Mouse (Mus musculus): ENCODE measurements at regions not wholly inside any gene's neighbourhood (a gene's known extent, or its start where the extent isn't known, plus 50 kb on each side); places are given as distances from the start of the nearest gene placed in this dataset.

DNA sequence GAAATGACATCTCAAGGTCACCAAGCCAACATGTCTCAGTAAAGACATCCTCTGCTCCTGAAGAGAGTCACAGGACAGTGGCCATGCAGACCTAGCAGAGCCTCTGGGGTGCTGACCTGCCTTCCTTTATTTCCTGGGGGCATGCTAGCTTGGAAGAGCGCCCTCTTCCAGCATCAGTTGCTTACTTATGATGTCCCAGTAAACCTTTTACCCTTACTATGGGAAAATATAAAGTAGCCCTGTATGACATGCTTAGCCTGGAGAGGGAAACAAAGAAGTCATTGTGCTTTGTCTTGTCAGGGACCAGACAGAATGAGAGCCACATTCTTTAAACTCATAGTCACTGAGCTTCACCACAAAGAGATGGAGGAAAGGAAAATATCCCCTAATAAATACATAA is 82.9 kb downstream of the Postn start:
- Histone ChIP-seq H3K27ac (replicated peaks) (no peak overlapping the region), H3K9me3 (no peaks in the 10 kb centered on the region), H3K4me1 (peaks cover 8% of the 10 kb centered on the region), H3K4me3 (no peak overlapping the region), H3K36me3 (replicated peaks) (no peaks in the 10 kb centered on the region), H3K27me3 (replicated peaks; ENCODE audit: low read depth, poor library complexity, severe bottlenecking) (no peaks in the 10 kb centered on the region)
- no peak for DNase-seq (ENCODE audit: low spot score)
- WGBS = 38% methylated on average over 1 of the region's 1 CpGs

DNA sequence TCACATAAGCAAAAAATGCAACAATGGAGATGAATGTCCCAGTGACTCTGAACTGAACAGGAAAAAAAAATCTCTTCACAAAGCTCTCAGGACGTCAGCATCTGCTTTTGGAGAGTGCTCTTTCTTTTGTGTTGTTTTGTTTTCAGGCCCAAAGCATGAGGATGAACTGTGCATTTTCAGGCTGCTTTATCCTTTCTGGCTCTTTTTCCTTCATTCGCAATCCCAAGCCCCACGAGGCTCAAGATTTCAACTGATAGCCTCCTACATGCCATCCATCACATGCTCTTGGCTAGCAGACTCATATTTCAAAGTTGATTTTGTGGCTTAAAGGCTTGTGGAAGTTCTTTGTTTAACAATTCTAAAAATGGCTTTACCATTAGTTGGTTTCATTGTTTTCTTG is 86.0 kb downstream of the Postn start:
- DNase-seq (ENCODE audit: low spot score) = no peak
- H3K36me3 ChIP-seq (replicated peaks) = no peaks in the 10 kb centered on the region
- H3K27ac ChIP-seq (replicated peaks) = no peak overlapping the region; the same call in 1 of the 2 replicates
- peaks cover 8% of the 10 kb centered on the region for H3K4me1 ChIP-seq
- H3K4me3 ChIP-seq = no peak overlapping the region
- WGBS = 47% methylated on average over 3 of the region's 3 CpGs
- H3K9me3 ChIP-seq = no peaks in the 10 kb centered on the region
- H3K27me3 ChIP-seq (replicated peaks; ENCODE audit: low read depth, poor library complexity, severe bottlenecking) = no peaks in the 10 kb centered on the region

DNA sequence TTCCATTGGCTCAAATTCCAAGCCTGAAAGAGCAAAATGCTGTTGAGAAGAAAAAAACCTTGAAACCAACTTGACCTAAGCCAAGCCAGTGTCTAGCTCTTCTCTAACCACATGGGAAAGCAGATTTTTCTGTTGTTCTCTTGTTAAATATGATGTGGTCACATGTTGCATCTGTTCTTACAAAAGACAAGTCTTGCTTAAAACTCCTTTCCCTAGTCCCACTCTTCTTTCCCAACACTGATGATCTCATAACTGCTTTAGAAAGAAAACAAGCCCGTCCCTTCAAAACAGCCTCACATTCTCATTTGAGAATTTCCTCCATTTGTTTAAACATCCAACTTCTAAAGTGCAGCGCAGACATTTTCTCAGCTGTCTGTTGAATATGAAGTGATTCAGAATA is 96.5 kb downstream of the Postn start:
- no peak for DNase-seq (ENCODE audit: low spot score)

DNA sequence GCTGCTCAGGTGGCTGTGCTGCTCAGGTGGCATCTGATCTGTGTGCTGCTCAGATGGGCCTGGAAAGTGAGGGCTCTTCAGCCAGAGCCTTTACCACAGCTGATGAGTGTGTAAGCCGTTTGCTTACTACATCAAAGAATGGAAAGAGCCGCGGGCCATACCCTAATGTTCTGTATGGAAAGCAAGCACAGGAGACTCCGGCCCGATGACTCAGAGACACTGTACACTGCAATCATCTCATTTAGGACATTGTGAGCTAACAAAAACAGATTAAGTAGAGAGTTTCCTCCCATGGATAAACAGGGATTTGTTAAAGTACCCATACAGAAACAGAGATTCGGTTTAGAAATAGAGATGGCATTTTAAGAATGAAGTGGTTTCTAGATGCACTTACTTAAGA is 100.5 kb downstream of the Postn start:
- DNase-seq (ENCODE audit: low spot score) = no peak
- no peak overlapping the region for H3K4me3 ChIP-seq
- peaks cover 8% of the 10 kb centered on the region; the same call in 1 of the 2 replicates for H3K4me1 ChIP-seq
- peaks cover 3% of the 10 kb centered on the region; the same call in 1 of the 2 replicates for H3K9me3 ChIP-seq
- H3K27ac ChIP-seq (replicated peaks) = no peak overlapping the region
- no peaks in the 10 kb centered on the region for H3K27me3 ChIP-seq (replicated peaks; ENCODE audit: low read depth, poor library complexity, severe bottlenecking)
- 93% methylated on average over 6 of the region's 6 CpGs for WGBS
- H3K36me3 ChIP-seq (replicated peaks) = no peaks in the 10 kb centered on the region

More for the DNA sequence above, 96.5 kb downstream of the Postn start:
- Histone ChIP-seq H3K27me3 (replicated peaks; ENCODE audit: low read depth, poor library complexity, severe bottlenecking) (no peaks in the 10 kb centered on the region), H3K4me1 (peaks cover 7% of the 10 kb centered on the region; the same call in 1 of the 2 replicates), H3K9me3 (peaks cover 3% of the 10 kb centered on the region; the same call in 1 of the 2 replicates), H3K36me3 (replicated peaks) (no peaks in the 10 kb centered on the region), H3K27ac (replicated peaks) (no peak overlapping the region), H3K4me3 (no peak overlapping the region)
- 93% methylated on average over 2 of the region's 2 CpGs for WGBS

DNA sequence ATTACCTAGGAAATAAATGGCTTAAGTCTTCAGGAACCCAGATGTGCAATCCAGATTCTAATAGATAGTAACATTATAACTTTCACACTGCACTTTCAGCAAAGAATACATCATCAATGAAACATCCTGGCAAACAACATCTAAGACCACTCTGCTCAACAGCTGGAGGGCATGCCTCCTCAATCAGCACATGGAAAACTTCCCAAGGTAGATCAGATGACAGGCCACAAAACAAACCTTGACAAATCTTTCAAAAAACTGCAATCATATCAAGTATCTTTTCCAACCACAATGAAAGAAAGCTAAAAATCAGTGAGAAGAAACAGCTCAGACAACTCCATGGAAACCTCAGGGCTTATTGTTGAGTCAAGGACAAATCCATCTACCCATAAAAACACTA is 105.2 kb downstream of the Postn start:
- peaks cover 8% of the 10 kb centered on the region; the same call in 1 of the 2 replicates for H3K4me1 ChIP-seq
- H3K36me3 ChIP-seq (replicated peaks) = no peaks in the 10 kb centered on the region
- H3K9me3 ChIP-seq = peaks cover 3% of the 10 kb centered on the region; the same call in 1 of the 2 replicates
- H3K27ac ChIP-seq (replicated peaks) = no peak overlapping the region
- H3K4me3 ChIP-seq = no peak overlapping the region
- no peaks in the 10 kb centered on the region for H3K27me3 ChIP-seq (replicated peaks; ENCODE audit: low read depth, poor library complexity, severe bottlenecking)
- no peak for DNase-seq (ENCODE audit: low spot score)

DNA sequence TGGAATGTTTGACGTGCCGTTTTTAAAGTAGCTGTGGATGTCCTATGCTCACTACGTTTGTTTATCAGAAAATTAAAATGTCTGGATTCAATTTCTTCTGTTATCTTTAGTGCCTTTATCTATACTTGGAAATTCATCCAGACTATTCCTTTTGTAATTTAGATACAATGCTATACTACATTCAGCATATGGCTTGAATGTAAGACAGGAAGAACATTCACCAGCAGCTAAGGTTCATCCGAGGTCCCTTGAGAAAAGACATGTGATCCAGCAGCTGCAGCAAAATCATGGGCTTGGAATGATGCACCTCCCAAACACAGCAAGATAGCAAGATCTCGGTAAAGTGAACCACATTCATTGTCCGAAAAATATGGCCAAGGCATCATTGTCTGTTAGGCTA is 113.3 kb downstream of the Postn start:
- Histone ChIP-seq H3K36me3 (replicated peaks) (no peaks in the 10 kb centered on the region), H3K4me1 (peaks cover 7% of the 10 kb centered on the region; the same call in 1 of the 2 replicates), H3K27ac (replicated peaks) (no peak overlapping the region), H3K9me3 (no peaks in the 10 kb centered on the region), H3K4me3 (no peak overlapping the region), H3K27me3 (replicated peaks; ENCODE audit: low read depth, poor library complexity, severe bottlenecking) (no peaks in the 10 kb centered on the region)
- DNase-seq (ENCODE audit: low spot score) = no peak
- WGBS = 81% methylated on average over 6 of the region's 6 CpGs

DNA sequence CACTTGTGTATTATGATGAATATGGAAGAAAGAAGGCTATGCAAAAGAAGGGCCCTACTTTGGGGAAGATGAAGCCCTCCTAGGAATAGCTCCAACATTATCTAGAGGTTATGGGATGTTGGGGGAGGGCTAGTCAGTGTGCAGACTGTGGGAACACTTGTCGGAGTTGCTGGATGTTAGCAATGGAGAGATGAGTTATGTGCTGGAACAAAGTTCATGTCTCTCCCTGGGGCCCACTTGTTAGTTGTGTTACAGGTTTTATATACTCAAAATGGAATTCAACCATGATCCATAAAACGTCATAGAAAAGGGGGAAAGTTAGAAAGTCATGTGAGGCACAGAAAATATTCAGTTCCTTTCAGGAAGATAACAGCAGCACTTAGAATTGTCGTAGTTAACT is 115.0 kb downstream of the Postn start:
- H3K4me3 ChIP-seq = no peak overlapping the region
- H3K27me3 ChIP-seq (replicated peaks; ENCODE audit: low read depth, poor library complexity, severe bottlenecking) = no peaks in the 10 kb centered on the region
- H3K9me3 ChIP-seq = no peaks in the 10 kb centered on the region
- WGBS = 73% methylated on average over 3 of the region's 3 CpGs
- H3K4me1 ChIP-seq = peaks cover 10% of the 10 kb centered on the region; the same call in 1 of the 2 replicates
- no peak for DNase-seq (ENCODE audit: low spot score)
- no peaks in the 10 kb centered on the region for H3K36me3 ChIP-seq (replicated peaks)
- H3K27ac ChIP-seq (replicated peaks) = no peak overlapping the region

DNA sequence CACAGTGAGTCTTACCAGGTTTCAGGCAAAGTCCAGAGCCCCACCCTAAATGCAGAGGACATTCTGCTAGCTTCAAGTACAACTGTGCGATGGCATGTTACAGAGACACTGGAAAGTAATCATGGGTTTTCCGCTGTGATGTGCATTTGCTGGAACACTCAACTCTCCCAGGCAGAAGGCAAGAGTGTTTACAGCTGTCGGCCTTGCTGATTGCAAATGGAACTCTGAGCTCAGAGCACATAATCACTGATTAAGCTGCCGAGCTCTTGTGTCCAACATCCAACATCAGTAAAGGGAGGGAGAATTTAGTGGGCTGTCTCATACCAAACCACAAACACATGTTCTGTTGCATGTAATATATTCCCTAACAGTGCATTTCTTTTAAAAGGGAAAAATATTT is 117.1 kb downstream of the Postn start:
- Histone ChIP-seq H3K27ac (replicated peaks) (no peak overlapping the region), H3K4me3 (no peak overlapping the region), H3K4me1 (peaks cover 10% of the 10 kb centered on the region; the same call in 1 of the 2 replicates), H3K27me3 (replicated peaks; ENCODE audit: low read depth, poor library complexity, severe bottlenecking) (no peaks in the 10 kb centered on the region), H3K36me3 (replicated peaks) (no peaks in the 10 kb centered on the region), H3K9me3 (no peaks in the 10 kb centered on the region)
- DNase-seq (ENCODE audit: low spot score) = peak; percentile 29
- 72% methylated on average over 4 of the region's 4 CpGs for WGBS

DNA sequence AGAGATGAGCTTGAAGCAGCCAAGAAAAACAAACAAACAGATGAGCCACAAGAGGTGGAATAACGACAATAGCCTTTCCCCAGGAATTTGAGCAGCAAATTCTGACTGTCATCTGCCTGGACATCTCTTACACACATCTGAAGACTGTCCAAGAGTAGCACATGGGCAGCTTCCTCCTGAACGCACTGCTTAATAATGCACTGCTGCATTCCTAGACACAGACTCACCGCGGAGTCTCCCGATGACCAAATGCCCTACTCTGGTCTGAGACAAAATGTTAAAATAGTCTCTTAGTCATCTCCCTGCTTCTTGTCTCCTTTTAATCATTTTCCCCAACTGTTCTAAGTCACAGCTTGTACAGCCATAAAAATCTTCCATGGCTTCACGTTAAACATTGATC is 119.3 kb downstream of the Postn start:
- no peak for DNase-seq (ENCODE audit: low spot score)
- Histone ChIP-seq H3K27me3 (replicated peaks; ENCODE audit: low read depth, poor library complexity, severe bottlenecking) (no peaks in the 10 kb centered on the region), H3K9me3 (no peaks in the 10 kb centered on the region), H3K36me3 (replicated peaks) (no peaks in the 10 kb centered on the region), H3K27ac (replicated peaks) (no peak overlapping the region), H3K4me1 (peaks cover 10% of the 10 kb centered on the region; the same call in 1 of the 2 replicates), H3K4me3 (no peak overlapping the region)
- WGBS = 87% methylated on average over 6 of the region's 6 CpGs

DNA sequence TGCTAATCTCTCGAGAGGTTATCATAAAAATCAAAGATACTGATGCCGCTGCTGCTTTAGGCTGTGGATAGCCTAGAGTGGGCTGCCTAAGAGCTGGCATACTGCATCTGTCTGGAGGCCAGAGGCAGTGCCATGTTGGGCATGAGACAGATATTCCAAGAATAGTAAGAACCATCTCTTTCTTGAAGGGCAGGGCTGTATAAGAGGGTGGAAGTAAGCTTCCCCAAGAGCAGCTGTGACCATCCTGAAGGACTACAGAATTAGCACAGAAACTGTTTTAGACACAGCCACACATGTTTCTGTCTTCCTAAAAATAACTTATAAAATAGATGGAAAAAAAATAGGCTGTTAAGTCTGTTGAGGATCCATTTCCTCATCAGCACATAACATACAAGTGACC is 126.4 kb downstream of the Postn start:
- no peak for DNase-seq (ENCODE audit: low spot score)
- no peak overlapping the region for H3K27ac ChIP-seq (replicated peaks)
- H3K9me3 ChIP-seq = no peaks in the 10 kb centered on the region
- no peaks in the 10 kb centered on the region for H3K27me3 ChIP-seq (replicated peaks; ENCODE audit: low read depth, poor library complexity, severe bottlenecking)
- no peaks in the 10 kb centered on the region for H3K36me3 ChIP-seq (replicated peaks)
- WGBS = 94% methylated on average over 2 of the region's 2 CpGs
- no peak overlapping the region for H3K4me3 ChIP-seq
- H3K4me1 ChIP-seq = 0 out of 2 replicates have a peak, but pooled peaks cover 4% of the 10 kb centered on the region

DNA sequence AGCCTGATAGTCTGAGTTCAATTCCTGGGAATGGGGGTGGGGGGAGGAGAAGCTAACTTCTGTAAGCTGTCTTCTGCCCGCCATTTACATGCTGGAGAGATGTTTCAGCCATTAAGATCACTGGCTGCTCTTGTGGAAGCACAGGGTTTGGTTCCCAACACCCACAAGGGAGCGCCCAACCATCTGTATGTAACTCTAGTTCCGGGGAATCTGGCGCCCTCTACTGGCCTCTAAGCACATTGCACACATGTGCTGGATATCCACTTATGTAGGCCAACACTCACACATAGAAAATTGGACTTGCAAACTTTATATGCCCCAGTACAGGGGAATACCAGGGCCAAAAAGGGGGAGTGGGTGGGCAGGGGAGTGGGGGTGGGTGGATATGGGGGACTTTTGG is 126.9 kb downstream of the Postn start:
- WGBS = 72% methylated on average over 4 of the region's 4 CpGs
- no peaks in the 10 kb centered on the region for H3K36me3 ChIP-seq (replicated peaks)

DNA sequence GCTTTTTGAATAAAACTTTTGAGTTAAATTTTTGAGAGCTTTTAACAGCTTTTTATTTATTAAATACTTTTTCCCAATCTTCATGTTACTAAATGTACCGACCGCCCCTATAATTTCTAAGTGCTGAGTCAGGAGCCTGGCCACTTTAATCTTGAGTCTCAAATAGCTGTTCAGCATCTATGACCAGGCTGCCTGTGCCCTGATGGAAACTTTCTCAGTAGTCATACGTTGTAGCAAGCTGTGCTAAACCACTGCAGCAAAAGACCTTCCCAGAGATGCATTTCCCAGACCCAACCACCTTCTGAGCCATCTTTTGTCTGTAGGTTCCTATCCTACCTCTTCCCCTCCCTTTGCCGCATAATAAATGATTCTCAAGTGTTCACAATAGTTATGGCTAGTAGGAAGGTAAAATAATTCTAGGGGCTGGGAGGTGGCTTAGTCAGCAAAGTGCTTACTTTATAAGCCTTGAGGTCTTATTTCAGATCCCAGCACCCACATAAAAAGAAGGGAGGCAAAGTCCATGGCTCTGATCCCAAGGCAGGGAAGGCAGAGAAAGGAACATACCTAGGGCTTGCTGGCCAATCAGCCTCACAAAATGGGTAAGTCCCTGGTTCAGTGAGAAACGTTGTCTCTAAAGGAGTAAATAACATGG is 129.5 kb downstream of the Postn start:
- H3K27ac ChIP-seq (replicated peaks) = no peak overlapping the region
- WGBS = 81% methylated on average over 5 of the region's 5 CpGs

More for the DNA sequence above, 126.9 kb downstream of the Postn start:
- H3K9me3 ChIP-seq = no peaks in the 10 kb centered on the region
- no peak overlapping the region for H3K4me3 ChIP-seq
- H3K4me1 ChIP-seq = 0 out of 2 replicates have a peak, but pooled peaks cover 4% of the 10 kb centered on the region
- H3K27ac ChIP-seq (replicated peaks) = no peak overlapping the region
- DNase-seq (ENCODE audit: low spot score) = peak; percentile 10
- H3K27me3 ChIP-seq (replicated peaks; ENCODE audit: low read depth, poor library complexity, severe bottlenecking) = no peaks in the 10 kb centered on the region

DNA sequence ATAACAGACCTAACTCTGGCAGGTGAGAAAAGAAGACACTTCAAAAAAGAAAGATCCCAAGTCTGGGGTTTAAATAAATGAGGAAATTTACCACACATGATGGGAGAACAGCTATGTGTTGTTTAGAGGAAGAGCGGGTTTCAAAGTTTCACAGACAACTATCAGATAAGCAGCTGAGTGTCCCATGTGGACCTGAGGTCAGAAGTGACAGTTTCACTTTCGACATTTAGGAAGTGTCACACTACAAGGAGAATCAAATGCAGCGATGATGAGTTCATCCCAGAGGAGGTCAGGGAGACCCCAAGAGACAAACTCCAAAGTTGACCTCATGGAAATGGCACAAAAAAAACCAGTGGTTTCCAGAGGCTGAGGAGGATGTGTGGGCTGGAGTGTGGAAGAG is 132.7 kb downstream of the Postn start:
- Histone ChIP-seq H3K4me3 (no peak overlapping the region), H3K4me1 (0 out of 2 replicates have a peak, but pooled peaks cover 4% of the 10 kb centered on the region), H3K36me3 (replicated peaks) (no peaks in the 10 kb centered on the region), H3K27ac (replicated peaks) (no peak overlapping the region), H3K9me3 (no peaks in the 10 kb centered on the region), H3K27me3 (replicated peaks; ENCODE audit: low read depth, poor library complexity, severe bottlenecking) (no peaks in the 10 kb centered on the region)
- no peak for DNase-seq (ENCODE audit: low spot score)
- 75% methylated on average over 3 of the region's 3 CpGs for WGBS

More for the DNA sequence above, 129.5 kb downstream of the Postn start:
- Histone ChIP-seq H3K27me3 (replicated peaks; ENCODE audit: low read depth, poor library complexity, severe bottlenecking) (no peaks in the 10 kb centered on the region), H3K4me3 (no peak overlapping the region), H3K36me3 (replicated peaks) (no peaks in the 10 kb centered on the region), H3K9me3 (no peaks in the 10 kb centered on the region), H3K4me1 (0 out of 2 replicates have a peak, but pooled peaks cover 4% of the 10 kb centered on the region)
- no peak for DNase-seq (ENCODE audit: low spot score)
